Mouse (Mus musculus) cortical plate, adult 2 months (tissue): ENCODE measurements at regions not wholly inside any gene's neighbourhood (a gene's known extent, or its start where the extent isn't known, plus 50 kb on each side); places are given as distances from the start of the nearest gene placed in this dataset.

Source experiments
- CTCF ChIP-seq: fragments of 200-500 bp; IDR thresholded peaks from 2 replicates; pipeline ENCODE4 v1.5.1; 2011; ENCODE audit warnings: mild to moderate bottlenecking, control low read depth, low read length; ENCODE audit not compliant: insufficient read depth; ENCODE audit errors: extremely low read depth
- POLR2A ChIP-seq: fragments of 200-500 bp; IDR thresholded peaks from 2 replicates; pipeline ENCODE4 v1.6.1; 2011; ENCODE audit warnings: mild to moderate bottlenecking, low read length, control low read depth; ENCODE audit not compliant: insufficient read depth; ENCODE audit errors: extremely low read depth

GRCm38 (mm10) chr9:30743471-30743870, 178.8 kb downstream of the Adamts15 start:
- TF ChIP-seq CTCF: no peak
- no peak for TF ChIP-seq POLR2A
